Mouse (Mus musculus) lung, postnatal 0 days (tissue): ENCODE data around the gene Aldh8a1. TPM values are rescaled to one million over a fixed set of nuclear protein-coding genes. Genes with fewer than 3 reads are reported as not detected.

Experiments
- ATAC-seq: fragments of 200-750 bp; cut with Nextera tagmentation; 2 replicates; pipeline ENCODE4 v1.8.0; 2017; ENCODE audit warnings: moderate library complexity
- DNase-seq: peaks from one replicate; pipeline ENCODE4 v3.0.0-alpha.2; 2016; ENCODE audit warnings: low spot score
- H3K27ac ChIP-seq: fragments of 300-500 bp; sonication (generic); 2 replicates; pipeline ENCODE4 v1.5.1; 2014; ENCODE audit warnings: antibody characterized with exemption, mild to moderate bottlenecking, low read length, mixed read lengths
- H3K27me3 ChIP-seq: fragments of 300-500 bp; sonication (generic); replicated peaks from 2 replicates; pipeline ENCODE4 v1.6.1; 2014; ENCODE audit warnings: low read length, mixed read lengths; ENCODE audit not compliant: insufficient read depth
- H3K36me3 ChIP-seq: fragments of 300-500 bp; sonication (generic); 2 replicates; pipeline ENCODE4 v1.6.1; 2014; ENCODE audit warnings: low read length, mixed read lengths; ENCODE audit not compliant: insufficient read depth
- H3K4me1 ChIP-seq: fragments of 300-500 bp; sonication (generic); 2 replicates; pipeline ENCODE4 v1.6.1; 2014; ENCODE audit warnings: antibody characterized with exemption, low read depth, low read length, mixed read lengths; ENCODE audit not compliant: insufficient read depth
- H3K4me2 ChIP-seq: fragments of 300-500 bp; sonication (generic); replicated peaks from 2 replicates; pipeline ENCODE4 v1.6.1; 2014; ENCODE audit warnings: low read depth, mild to moderate bottlenecking, low read length, moderate library complexity, mixed read lengths
- H3K4me3 ChIP-seq: fragments of 300-500 bp; sonication (generic); 2 replicates; pipeline ENCODE4 v1.5.1; 2014; ENCODE audit warnings: low read depth, low read length
- H3K9ac ChIP-seq: fragments of 300-500 bp; sonication (generic); replicated peaks from 2 replicates; pipeline ENCODE4 v1.6.1; 2014; ENCODE audit warnings: low read depth, mild to moderate bottlenecking
- H3K9me3 ChIP-seq: fragments of 300-500 bp; sonication (generic); 2 replicates; pipeline ENCODE4 v1.6.1; 2016; ENCODE audit warnings: low read length, mixed read lengths
- CTCF ChIP-seq: IDR thresholded peaks from 2 replicates; pipeline ENCODE4 v1.5.1; 2016; ENCODE audit warnings: antibody characterized with exemption, mild to moderate bottlenecking
- EP300 ChIP-seq: IDR thresholded peaks from 2 replicates; pipeline ENCODE4 v1.6.1; 2016; ENCODE audit warnings: antibody characterized with exemption, mild to moderate bottlenecking, control low read depth
- WGBS: fragments of 180-500 bp; shearing (Covaris S2); extraction: QIAGEN DNeasy Blood & Tissue Kit; methylation state at CpG from one replicate; pipeline ENCODE4 v1.1.7; 2014; 5-methylcytosine and 5-hydroxymethylcytosine counted together
- polyA plus RNA-seq: library from polyadenylated mRNA; unstranded; fragments of >200 nt; fragmentation: Nextera tagmentation; extraction: Ambion mirVana; gene quantifications from 2 replicates; pipeline ENCODE4 v1.2.1, GENCODE M21; 2015

Gene Aldh8a1
- polyA plus RNA-seq, 1 experiment from 2014 or later = 0.12 TPM

DNA sequence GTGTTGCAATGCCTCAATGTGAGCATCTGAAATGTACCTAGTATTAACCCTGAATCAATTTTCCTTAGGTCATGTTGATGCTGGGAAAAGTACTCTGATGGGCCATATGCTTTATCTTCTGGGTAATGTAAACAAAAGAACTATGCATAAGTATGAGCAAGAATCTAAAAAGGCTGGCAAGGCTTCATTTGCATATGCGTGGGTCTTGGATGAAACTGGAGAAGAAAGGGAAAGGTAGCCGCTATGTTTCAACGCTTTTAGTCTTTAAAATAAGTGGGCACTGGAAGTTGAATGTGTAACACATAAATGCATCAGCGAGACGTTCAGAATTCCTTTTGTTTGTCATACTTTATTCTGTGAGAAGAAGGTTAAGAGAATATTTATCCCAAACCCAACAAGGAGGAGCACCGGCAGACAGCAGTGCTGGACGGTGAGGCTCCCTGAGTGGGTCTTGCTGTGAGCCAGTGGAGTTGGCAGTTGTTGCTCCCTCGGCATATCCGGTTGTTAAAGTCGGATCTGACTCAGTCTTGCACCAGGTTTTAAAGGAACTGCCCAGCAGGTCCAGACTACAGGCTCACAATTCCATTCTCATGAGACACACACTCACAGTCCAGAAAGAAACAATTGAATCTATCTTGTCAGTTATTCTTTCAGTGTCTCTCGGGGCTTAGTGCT is 34.6 kb upstream of the Aldh8a1 start:
- WGBS = 86% methylated on average over 11 of the region's 11 CpGs
- no peak for ATAC-seq
- TF ChIP-seq EP300 (no peak), CTCF (no peak)
- no peak overlapping the region for H3K27ac ChIP-seq
- no peak overlapping the region for H3K4me2 ChIP-seq
- H3K4me1 ChIP-seq = no peaks in the 10 kb centered on the region
- H3K27me3 ChIP-seq = no peaks in the 10 kb centered on the region
- H3K9me3 ChIP-seq = no peaks in the 10 kb centered on the region
- H3K36me3 ChIP-seq = peaks cover 17% of the 10 kb centered on the region; the same call in 1 of the 2 replicates
- DNase-seq = no peak
- no peak overlapping the region for H3K4me3 ChIP-seq
- no peak overlapping the region for H3K9ac ChIP-seq

DNA sequence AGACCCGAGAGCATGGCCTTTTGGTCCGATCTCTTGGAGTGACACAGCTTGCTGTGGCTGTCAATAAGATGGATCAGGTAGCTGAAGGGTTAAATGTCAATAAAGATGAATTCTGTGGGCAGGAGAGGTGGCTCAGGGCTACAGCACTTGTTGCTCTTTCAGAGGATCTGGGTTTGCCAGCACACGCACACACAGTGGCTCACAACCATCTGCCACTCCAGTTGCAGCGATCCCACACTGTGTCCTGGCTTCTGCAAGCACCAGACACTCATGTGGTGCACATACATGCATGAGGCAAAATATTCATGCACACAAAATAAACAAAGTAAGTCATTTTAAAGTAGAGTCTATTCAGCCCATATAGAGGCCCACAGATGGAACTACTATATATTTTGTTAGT is 29.8 kb upstream of the Aldh8a1 start:
- Histone ChIP-seq H3K9me3 (no peaks in the 10 kb centered on the region), H3K4me1 (no peaks in the 10 kb centered on the region), H3K27ac (no peak overlapping the region), H3K4me2 (no peak overlapping the region), H3K4me3 (no peak overlapping the region), H3K36me3 (peaks cover 17% of the 10 kb centered on the region), H3K27me3 (no peaks in the 10 kb centered on the region), H3K9ac (no peak overlapping the region)
- no peak for DNase-seq
- no peak for ATAC-seq
- no peak for TF ChIP-seq CTCF
- no peak for TF ChIP-seq EP300
- 86% methylated on average over 4 of the region's 4 CpGs for WGBS

- no peak for DNase-seq
- Histone ChIP-seq H3K27me3 (no peaks in the 10 kb centered on the region), H3K9ac (no peak overlapping the region), H3K4me1 (no peaks in the 10 kb centered on the region), H3K27ac (no peak overlapping the region), H3K4me2 (no peak overlapping the region), H3K4me3 (no peak overlapping the region), H3K9me3 (no peaks in the 10 kb centered on the region), H3K36me3 (peaks cover 19% of the 10 kb centered on the region)
- no peak for ATAC-seq
- TF ChIP-seq CTCF (no peak), EP300 (no peak)
- WGBS = 94% methylated on average over 5 of the region's 5 CpGs
Observed at GRCm38 (mm10) chr10:21349449-21349848, 27.6 kb upstream of the Aldh8a1 start.

DNA sequence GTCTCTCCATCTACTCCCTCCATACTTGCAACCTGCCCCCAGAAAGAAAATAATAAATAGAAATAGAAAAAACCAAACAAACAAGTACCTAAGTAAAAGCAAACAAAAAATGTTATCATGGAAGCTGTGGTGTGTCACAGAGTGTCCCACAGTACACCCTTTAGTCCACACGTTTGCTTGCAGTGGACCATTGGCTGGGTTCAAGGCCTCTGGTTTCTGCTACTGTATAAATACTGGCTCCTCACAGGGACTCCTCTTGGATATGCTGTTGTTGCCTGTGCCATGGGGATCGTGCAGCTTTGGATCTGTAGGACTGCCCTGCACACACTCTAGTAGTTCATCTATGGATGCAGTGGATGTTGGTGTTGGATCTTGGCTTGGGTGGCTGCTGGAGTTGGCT is 27.1 kb upstream of the Aldh8a1 start:
- Histone ChIP-seq H3K9me3 (no peaks in the 10 kb centered on the region), H3K9ac (no peak overlapping the region), H3K36me3 (peaks cover 23% of the 10 kb centered on the region), H3K27ac (no peak overlapping the region), H3K27me3 (no peaks in the 10 kb centered on the region), H3K4me1 (no peaks in the 10 kb centered on the region), H3K4me3 (no peak overlapping the region), H3K4me2 (no peak overlapping the region)
- WGBS = 89% methylated on average over 2 of the region's 2 CpGs
- ATAC-seq (no peak), DNase-seq (no peak)
- TF ChIP-seq CTCF = no peak
- TF ChIP-seq EP300 = no peak

- Histone ChIP-seq H3K27ac (no peak overlapping the region), H3K9me3 (no peaks in the 10 kb centered on the region), H3K4me3 (no peak overlapping the region), H3K4me2 (no peak overlapping the region), H3K4me1 (no peaks in the 10 kb centered on the region), H3K36me3 (peaks cover 16% of the 10 kb centered on the region), H3K9ac (no peak overlapping the region), H3K27me3 (no peaks in the 10 kb centered on the region)
- TF ChIP-seq EP300 = no peak
- no peak for TF ChIP-seq CTCF
- no peak for DNase-seq
- WGBS = 84% methylated on average over 11 of the region's 11 CpGs
- ATAC-seq = no peak
Observed at GRCm38 (mm10) chr10:21350531-21351515, 26.3 kb upstream of the Aldh8a1 start.

GRCm38 (mm10) chr10:21351766-21352165 is 25.3 kb upstream of the Aldh8a1 start:
- TF ChIP-seq CTCF (no peak), EP300 (no peak)
- Histone ChIP-seq H3K36me3 (peaks cover 22% of the 10 kb centered on the region), H3K4me2 (no peak overlapping the region), H3K27ac (no peak overlapping the region), H3K4me1 (no peaks in the 10 kb centered on the region), H3K9ac (no peak overlapping the region), H3K4me3 (no peak overlapping the region), H3K27me3 (no peaks in the 10 kb centered on the region), H3K9me3 (no peaks in the 10 kb centered on the region)
- ATAC-seq (no peak), DNase-seq (no peak)
- 84% methylated on average over 12 of the region's 12 CpGs for WGBS
